Mouse (Mus musculus) midbrain, postnatal 0 days (tissue): ENCODE data around the gene Trmo. TPM values are rescaled to one million over a fixed set of nuclear protein-coding genes. Genes with fewer than 3 reads are reported as not detected.
A peak's percentile ranks its signal among the peaks of the same experiment; 100 is the strongest.

Source experiments
- ATAC-seq: fragments of 200-750 bp; cut with Nextera tagmentation; 2 replicates; pipeline ENCODE4 v1.8.0; 2017; ENCODE audit warnings: moderate number of reproducible peaks, mild to moderate bottlenecking, moderate TSS enrichment, moderate library complexity; ENCODE audit not compliant: low FRiP score
- DNase-seq: peaks from one replicate; pipeline ENCODE4 v3.0.0-alpha.2; 2015; ENCODE audit warnings: low spot score
- H3K27ac ChIP-seq: fragments of 300-500 bp; sonication (generic); 2 replicates; pipeline ENCODE4 v1.5.1; 2014; ENCODE audit warnings: low read depth, mild to moderate bottlenecking, low read length, mixed read lengths
- H3K27me3 ChIP-seq: fragments of 300-500 bp; sonication (generic); 2 replicates; pipeline ENCODE4 v1.6.1; 2014; ENCODE audit warnings: low read length, control low read depth, mixed read lengths; ENCODE audit not compliant: insufficient read depth
- H3K36me3 ChIP-seq: fragments of 300-500 bp; sonication (generic); 2 replicates; pipeline ENCODE4 v1.6.1; 2014; ENCODE audit warnings: low read length, control low read depth, mixed read lengths; ENCODE audit not compliant: insufficient read depth
- H3K4me1 ChIP-seq: fragments of 300-500 bp; sonication (generic); 2 replicates; pipeline ENCODE4 v1.6.1; 2014; ENCODE audit warnings: mild to moderate bottlenecking, control low read depth, antibody characterized with exemption, low read length, mixed read lengths; ENCODE audit not compliant: insufficient read depth
- H3K4me2 ChIP-seq: fragments of 300-500 bp; sonication (generic); 2 replicates; pipeline ENCODE4 v1.6.1; 2014; ENCODE audit warnings: low read depth, mild to moderate bottlenecking, low read length, mixed read lengths; ENCODE audit not compliant: poor library complexity, severe bottlenecking
- H3K4me3 ChIP-seq: fragments of 300-500 bp; sonication (generic); 2 replicates; pipeline ENCODE4 v1.5.1; 2014; ENCODE audit warnings: low read depth, mild to moderate bottlenecking, low read length, moderate library complexity
- H3K9ac ChIP-seq: fragments of 300-500 bp; sonication (generic); replicated peaks from 2 replicates; pipeline ENCODE4 v1.6.1; 2014; ENCODE audit warnings: mild to moderate bottlenecking, low read length, moderate library complexity, mixed read lengths; ENCODE audit not compliant: poor library complexity, severe bottlenecking
- H3K9me3 ChIP-seq: fragments of 300-500 bp; sonication (generic); 2 replicates; pipeline ENCODE4 v1.6.1; 2016; ENCODE audit warnings: low read length, control low read depth
- CTCF ChIP-seq: IDR thresholded peaks from 2 replicates; pipeline ENCODE4 v1.5.1; 2016; ENCODE audit warnings: antibody characterized with exemption, mild to moderate bottlenecking
- WGBS: fragments of 180-500 bp; shearing (Covaris S2); extraction: QIAGEN DNeasy Blood & Tissue Kit; methylation state at CpG from one replicate; pipeline ENCODE4 v1.1.7; 2014; 5-methylcytosine and 5-hydroxymethylcytosine counted together
- polyA plus RNA-seq: library from polyadenylated mRNA; unstranded; fragments of >200 nt; fragmentation: Nextera tagmentation; extraction: Ambion mirVana; gene quantifications from 2 replicates; pipeline ENCODE4 v1.2.1, GENCODE M21; 2015
- total RNA-seq: library from RNA; depleted of rRNA; stranded (reverse); fragments of >200 nt; gene quantifications from 2 replicates; pipeline ENCODE4 v1.2.3, GENCODE M21; 2014; rRNA removed

Trmo gene
- total and polyA plus RNA-seq, 2 experiments from 2014 or later: 4.4 to 8.8 TPM

GRCm38 (mm10) chr4:46339026-46339425 lies 50.2 kb downstream of the Trmo start:
- ATAC-seq: no peak
- WGBS: 11% methylated on average over 10 of the region's 10 CpGs
- Histone ChIP-seq H3K4me1 (peaks cover 4% of the 10 kb centered on the region; the same call in 1 of the 2 replicates), H3K4me2 (no peak overlapping the region), H3K4me3 (no peak overlapping the region), H3K27ac (no peak overlapping the region), H3K36me3 (no peaks in the 10 kb centered on the region), H3K27me3 (peaks cover 64% of the 10 kb centered on the region), H3K9me3 (no peaks in the 10 kb centered on the region), H3K9ac (no peak overlapping the region)
- no peak for DNase-seq
- no peak for TF ChIP-seq CTCF

GRCm38 (mm10) chr4:46337990-46338389 lies 51.2 kb downstream of the Trmo start:
- H3K4me1 ChIP-seq: peaks cover 4% of the 10 kb centered on the region; the same call in 1 of the 2 replicates
- no peak overlapping the region for H3K4me3 ChIP-seq
- H3K4me2 ChIP-seq: no peak overlapping the region
- WGBS: 3% methylated on average over 3 of the region's 3 CpGs
- no peak for TF ChIP-seq CTCF
- no peak overlapping the region for H3K27ac ChIP-seq
- peaks cover 53% of the 10 kb centered on the region for H3K27me3 ChIP-seq
- no peaks in the 10 kb centered on the region for H3K36me3 ChIP-seq
- H3K9ac ChIP-seq: no peak overlapping the region
- no peak for ATAC-seq
- no peak for DNase-seq
- no peaks in the 10 kb centered on the region for H3K9me3 ChIP-seq

- Histone ChIP-seq H3K9me3 (no peaks in the 10 kb centered on the region), H3K27me3 (peaks cover 32% of the 10 kb centered on the region), H3K4me1 (no peaks in the 10 kb centered on the region), H3K4me3 (no peak overlapping the region), H3K9ac (no peak overlapping the region), H3K4me2 (no peak overlapping the region), H3K27ac (no peak overlapping the region), H3K36me3 (no peaks in the 10 kb centered on the region)
- ATAC-seq (no peak), DNase-seq (no peak)
- WGBS: 21% methylated on average over 1 of the region's 1 CpGs
- peak; percentile 36; the same call in 1 of the 2 replicates for TF ChIP-seq CTCF
Observed at GRCm38 (mm10) chr4:46335846-46336245, 53.4 kb downstream of the Trmo start.

GRCm38 (mm10) chr4:46328906-46329305 lies 60.3 kb downstream of the Trmo start:
- H3K9ac ChIP-seq: no peak overlapping the region
- no peak for TF ChIP-seq CTCF
- no peaks in the 10 kb centered on the region for H3K36me3 ChIP-seq
- 0 out of 2 replicates have a peak, but pooled peaks have one; percentile 10 for ATAC-seq
- H3K4me2 ChIP-seq: no peak overlapping the region
- H3K27ac ChIP-seq: no peak overlapping the region
- H3K9me3 ChIP-seq: no peaks in the 10 kb centered on the region
- H3K4me1 ChIP-seq: no peaks in the 10 kb centered on the region
- H3K27me3 ChIP-seq: no peaks in the 10 kb centered on the region
- no peak for DNase-seq
- H3K4me3 ChIP-seq: no peak overlapping the region
- 25% methylated on average over 3 of the region's 3 CpGs for WGBS

Other genes starting within 250 kb of the Trmo start
- gene Xpa, start 193.1 kb downstream of the Trmo start, total RNA-seq: 13.2 and 24.6 TPM in 2 replicates
- 35.5 and 35.9 TPM in 2 replicates for gene Xpa, start 193.1 kb downstream of the Trmo start, polyA plus RNA-seq
- not detected in 2 replicates for gene Foxe1, start 45.8 kb downstream of the Trmo start, total RNA-seq
- gene Foxe1, start 45.8 kb downstream of the Trmo start, polyA plus RNA-seq: not detected in 2 replicates
- not detected in 2 replicates for gene Hemgn, start 24.1 kb upstream of the Trmo start, total RNA-seq
- not detected in 2 replicates for gene Hemgn, start 24.1 kb upstream of the Trmo start, polyA plus RNA-seq
- 2.7 and 5.0 TPM in 2 replicates for gene Anp32b, start 61.5 kb upstream of the Trmo start, total RNA-seq
- 45.8 and 50.5 TPM in 2 replicates for gene Anp32b, start 61.5 kb upstream of the Trmo start, polyA plus RNA-seq
- 92.0 and 94.5 TPM in 2 replicates for gene Nans, start 99.8 kb upstream of the Trmo start, total RNA-seq
- gene Nans, start 99.8 kb upstream of the Trmo start, polyA plus RNA-seq: 56.9 and 59.6 TPM in 2 replicates
- gene Trim14, start 146.7 kb upstream of the Trmo start, total RNA-seq: 0.47 and 1.8 TPM in 2 replicates
- gene Trim14, start 146.7 kb upstream of the Trmo start, polyA plus RNA-seq: 0.75 and 1.4 TPM in 2 replicates
- 24.4 and 33.2 TPM in 2 replicates for gene Coro2a, start 212.8 kb upstream of the Trmo start, total RNA-seq
- 7.0 and 7.8 TPM in 2 replicates for gene Coro2a, start 212.8 kb upstream of the Trmo start, polyA plus RNA-seq